In the genomic region with DNA sequence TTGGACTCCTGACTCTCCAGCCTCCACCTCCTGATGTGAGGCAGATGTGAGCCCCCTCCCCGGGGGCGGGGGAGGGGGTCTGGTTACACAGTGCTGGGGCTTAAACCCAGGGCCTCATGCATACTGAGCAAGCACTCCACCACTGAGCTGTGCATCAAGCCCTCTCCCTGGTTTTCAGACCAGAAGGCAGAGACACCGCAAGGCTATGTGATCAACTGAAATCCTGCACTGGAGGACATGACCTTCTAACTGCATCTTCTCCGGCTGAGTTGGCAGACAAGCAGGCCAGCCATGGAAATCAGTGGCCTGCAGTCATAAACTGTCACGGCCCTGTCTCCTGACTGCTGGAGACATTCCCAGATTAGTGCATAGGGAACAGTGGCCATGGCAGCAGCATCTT, we compare ENCODE assay signal across 17 mouse cellular contexts. TPM values are rescaled to one million over a fixed set of nuclear protein-coding genes. Genes with fewer than 3 reads are reported as not detected.
DNase-seq lines count a peak whose midpoint lies in the region; ATAC-seq and TF ChIP-seq lines count a peak whose summit lies in the region.
"Had no signal": no experiment of that assay in that cellular context is flagged by ENCODE, and none has a peak within 500 bp of the region (broad histone marks: within the 10 kb centered on the region; RNA-seq: fewer than 3 reads in every experiment).

No protein-coding gene starts in this region.

- H3K27ac ChIP-seq in heart, embryonic 11.5 days (ENCODE audit: low read depth, low read length) = no peak overlapping the region
- no peak overlapping the region for H3K27ac ChIP-seq in testis, adult 2 months (ENCODE audit: control insufficient read depth, insufficient read depth, low read depth, low read length)
- H3K27ac ChIP-seq in liver, embryonic 12.5 days = peak overlapping the region; percentile 36; the same call in 1 of the 2 replicates
- H3K27ac ChIP-seq: intestine, embryonic 15.5 days; limb, embryonic 12.5 days; neural tube, embryonic 15.5 days had no signal

- 61% methylated on average over 5 of the region's 5 CpGs for WGBS in heart, embryonic 11.5 days (ENCODE audit: insufficient replicate concordance)
- WGBS in liver, embryonic 12.5 days (ENCODE audit: insufficient replicate concordance) = 60% methylated on average over 5 of the region's 5 CpGs

- H3K4me3 ChIP-seq in heart, embryonic 11.5 days (ENCODE audit: low read depth, low read length) = no peak overlapping the region
- H3K4me3 ChIP-seq in testis, adult 2 months (ENCODE audit: control insufficient read depth, low read depth, low read length) = peak overlapping the region; percentile 10
- no peak overlapping the region for H3K4me3 ChIP-seq in liver, embryonic 12.5 days
- H3K4me3 ChIP-seq: intestine, embryonic 15.5 days; limb, embryonic 12.5 days; megakaryocyte, embryonic 14.5 days; neural tube, embryonic 15.5 days had no signal

- no peaks in the 10 kb centered on the region for H3K9me3 ChIP-seq in heart, embryonic 11.5 days (replicated peaks; ENCODE audit: control insufficient read depth, low read length)
- no peaks in the 10 kb centered on the region for H3K9me3 ChIP-seq in liver, embryonic 12.5 days (replicated peaks)
- H3K9me3 ChIP-seq: intestine, embryonic 15.5 days; neural tube, embryonic 15.5 days had no signal

- H3K4me1 ChIP-seq in heart, embryonic 11.5 days (ENCODE audit: control insufficient read depth, insufficient read depth, low read length) = no peaks in the 10 kb centered on the region; the same call in 1 of the 2 replicates
- no peaks in the 10 kb centered on the region; the same call in 1 of the 2 replicates for H3K4me1 ChIP-seq in testis, adult 2 months (ENCODE audit: control insufficient read depth, insufficient read depth, low read length)
- peaks cover 11% of the 10 kb centered on the region for H3K4me1 ChIP-seq in liver, embryonic 12.5 days
- H3K4me1 ChIP-seq: intestine, embryonic 15.5 days; limb, embryonic 12.5 days had no signal

- intact Hi-C loops in heart, postnatal 36 days (cut with DNase I) = no loop called here

- H3K9ac ChIP-seq in heart, embryonic 11.5 days (ENCODE audit: low read depth, low read length) = no peak overlapping the region
- H3K9ac ChIP-seq in liver, embryonic 12.5 days = no peak overlapping the region
- H3K9ac ChIP-seq: forebrain, postnatal 0 days; intestine, embryonic 15.5 days; limb, embryonic 12.5 days; neural tube, embryonic 15.5 days had no signal

- TF ChIP-seq CTCF in testis, adult 2 months (IDR thresholded peaks at IDR 0.05; ENCODE audit: control insufficient read depth, insufficient read depth, insufficient replicate concordance, low read depth, low read length) = no peak

- peak; percentile 52; the same call in 1 of the 2 replicates for ATAC-seq in heart, embryonic 11.5 days (replicated peaks; ENCODE audit: insufficient number of reproducible peaks, low FRiP score, low TSS enrichment)
- ATAC-seq in liver, embryonic 12.5 days = peak; percentile 56; the same call in 1 of the 2 replicates
- no peak for ATAC-seq in monocyte, adult 5-6 weeks (replicated peaks; ENCODE audit: insufficient number of reproducible peaks, low FRiP score, low TSS enrichment, poor library complexity, severe bottlenecking)
- ATAC-seq: forebrain, postnatal 0 days; intestine, embryonic 15.5 days had no signal

- no peaks in the 10 kb centered on the region for H3K27me3 ChIP-seq in heart, embryonic 11.5 days (ENCODE audit: control insufficient read depth, insufficient read depth, low read length)
- no peaks in the 10 kb centered on the region for H3K27me3 ChIP-seq in testis, adult 2 months (ENCODE audit: control insufficient read depth, insufficient read depth, low read length)
- peaks cover under 1% of the 10 kb centered on the region; the same call in 1 of the 2 replicates for H3K27me3 ChIP-seq in liver, embryonic 12.5 days (replicated peaks)
- H3K27me3 ChIP-seq: intestine, embryonic 15.5 days; limb, embryonic 12.5 days; megakaryocyte, embryonic 14.5 days; neural tube, embryonic 15.5 days had no signal

- no peak for TF ChIP-seq POLR2A in testis, adult 2 months (IDR thresholded peaks at IDR 0.05; ENCODE audit: control insufficient read depth, low read depth, low read length)

- no peak overlapping the region for H3K4me2 ChIP-seq in heart, embryonic 11.5 days
- no peak overlapping the region for H3K4me2 ChIP-seq in liver, embryonic 12.5 days
- H3K4me2 ChIP-seq: intestine, embryonic 15.5 days; limb, embryonic 12.5 days; neural tube, embryonic 15.5 days had no signal

- no peak for DNase-seq in heart, postnatal 36 days
- no peak for DNase-seq in testis, postnatal 14 days (ENCODE audit: low spot score)
- DNase-seq in lung, postnatal 4 days = no peak
- DNase-seq: cerebellum, adult 2 months; forebrain, postnatal 0 days; gastrocnemius, postnatal 36 days; layer of hippocampus, postnatal 36 days had no signal

- H3K36me3 ChIP-seq in heart, embryonic 11.5 days (ENCODE audit: control insufficient read depth, insufficient read depth, low read length) = no peaks in the 10 kb centered on the region
- H3K36me3 ChIP-seq in testis, adult 2 months (ENCODE audit: control insufficient read depth, insufficient read depth, low read length) = no peaks in the 10 kb centered on the region
- no peaks in the 10 kb centered on the region for H3K36me3 ChIP-seq in liver, embryonic 12.5 days
- H3K36me3 ChIP-seq: intestine, embryonic 15.5 days; limb, embryonic 12.5 days; neural tube, embryonic 15.5 days had no signal

RNA-seq across cellular contexts. Expression of a gene that starts 6.2 kb away (rescaled TPM):
- 103 and 108 TPM in 2 replicates for polyA plus RNA-seq in heart, embryonic 11.5 days (2014; fragmentation: Nextera tagmentation; extraction: Ambion mirVana)
- 100 to 1,000 TPM; 279 to 282 TPM for total RNA-seq in heart, postnatal 36 days (2021)
- polyA plus RNA-seq in testis, adult 2 months (2012; rRNA removed) = 13.3 and 17.8 TPM in 2 replicates
- 121 and 128 TPM in 2 replicates for polyA plus RNA-seq in liver, embryonic 12.5 days (2016; fragmentation: Nextera tagmentation; extraction: Ambion mirVana)
- total RNA-seq in monocyte, adult 5-6 weeks (2017) = 86.4 to 119 TPM (median 100 TPM) in 3 replicates

RNA-seq across cellular contexts. Expression of a gene that starts 33.7 kb away (rescaled TPM):
- polyA plus RNA-seq in heart, embryonic 11.5 days (2014; fragmentation: Nextera tagmentation; extraction: Ambion mirVana) = 0.93 and 2.3 TPM in 2 replicates
- under 1 TPM; 0.58 to 0.68 TPM for total RNA-seq in heart, postnatal 36 days (2021)
- 0.62 and 0.63 TPM in 2 replicates for polyA plus RNA-seq in testis, adult 2 months (2012; rRNA removed)
- 2.0 TPM in 2 replicates for polyA plus RNA-seq in liver, embryonic 12.5 days (2016; fragmentation: Nextera tagmentation; extraction: Ambion mirVana)
- total RNA-seq in monocyte, adult 5-6 weeks (2017) = 1.5 to 1.9 TPM in 2 of 3 replicates, not detected in the other

RNA-seq across cellular contexts. Expression of a gene that starts 39.3 kb away (rescaled TPM):
- 0.16 TPM in 1 of 2 replicates, not detected in the other for polyA plus RNA-seq in heart, embryonic 11.5 days (2014; fragmentation: Nextera tagmentation; extraction: Ambion mirVana)
- not detected for total RNA-seq in heart, postnatal 36 days (2021)
- polyA plus RNA-seq in testis, adult 2 months (2012; rRNA removed) = 0.79 and 1.0 TPM in 2 replicates
- polyA plus RNA-seq in liver, embryonic 12.5 days (2016; fragmentation: Nextera tagmentation; extraction: Ambion mirVana) = not detected in 2 replicates
- total RNA-seq in monocyte, adult 5-6 weeks (2017) = not detected in 3 replicates
- total RNA-seq: gastrocnemius, postnatal 36 days; layer of hippocampus, postnatal 36 days had no signal
- polyA plus RNA-seq: hindbrain, embryonic 11.5 days; large intestine, adult 2 months; limb, embryonic 12.5 days had no signal

RNA-seq across cellular contexts. Expression of a gene that starts 52.9 kb away (rescaled TPM):
- 815 and 827 TPM in 2 replicates for polyA plus RNA-seq in heart, embryonic 11.5 days (2014; fragmentation: Nextera tagmentation; extraction: Ambion mirVana)
- 100 to 1,000 TPM; 406 to 459 TPM for total RNA-seq in heart, postnatal 36 days (2021)
- polyA plus RNA-seq in testis, adult 2 months (2012; rRNA removed) = 49.6 and 51.0 TPM in 2 replicates
- 7.4 TPM in 2 replicates for polyA plus RNA-seq in liver, embryonic 12.5 days (2016; fragmentation: Nextera tagmentation; extraction: Ambion mirVana)
- 1.9 TPM in 1 of 3 replicates, not detected in the others for total RNA-seq in monocyte, adult 5-6 weeks (2017)

RNA-seq across cellular contexts. Expression of a gene that starts 54.0 kb away (rescaled TPM):
- polyA plus RNA-seq in heart, embryonic 11.5 days (2014; fragmentation: Nextera tagmentation; extraction: Ambion mirVana) = 24.7 and 27.2 TPM in 2 replicates
- total RNA-seq in heart, postnatal 36 days (2021) = 1 to 10 TPM; 7.2 to 7.9 TPM
- polyA plus RNA-seq in testis, adult 2 months (2012; rRNA removed) = 29.1 and 34.8 TPM in 2 replicates
- polyA plus RNA-seq in liver, embryonic 12.5 days (2016; fragmentation: Nextera tagmentation; extraction: Ambion mirVana) = 11.3 and 12.5 TPM in 2 replicates
- total RNA-seq in monocyte, adult 5-6 weeks (2017) = 5.4 to 11.2 TPM (median 6.8 TPM) in 3 replicates
